Mouse (Mus musculus) thymus, postnatal 4 days (tissue): ENCODE measurements around the gene Ctbp2.

ENCODE experiments used
- DNase-seq: peaks from one replicate; pipeline ENCODE4 v3.0.0; 2021

The Ctbp2 gene

GRCm38 (mm10) chr7:133039556-133040255 lies 84.4 kb downstream of the Ctbp2 start:
- no peak for DNase-seq

- DNase-seq: no peak
Measured at GRCm38 (mm10) chr7:133037618-133038017, 86.5 kb downstream of the Ctbp2 start.

GRCm38 (mm10) chr7:133037217-133037616 lies 86.9 kb downstream of the Ctbp2 start:
- DNase-seq: no peak

GRCm38 (mm10) chr7:133035901-133036300 lies 88.3 kb downstream of the Ctbp2 start:
- no peak for DNase-seq

GRCm38 (mm10) chr7:133032589-133033203 lies 91.5 kb downstream of the Ctbp2 start:
- peak; percentile 44 for DNase-seq

GRCm38 (mm10) chr7:133029496-133030047 lies 94.6 kb downstream of the Ctbp2 start:
- no peak for DNase-seq

- no peak for DNase-seq
Measured at GRCm38 (mm10) chr7:133029004-133029403, 95.2 kb downstream of the Ctbp2 start.

GRCm38 (mm10) chr7:133027930-133028329 lies 96.2 kb downstream of the Ctbp2 start:
- no peak for DNase-seq

GRCm38 (mm10) chr7:133024694-133025093 lies 99.5 kb downstream of the Ctbp2 start:
- DNase-seq: no peak

- DNase-seq: no peak
Measured at GRCm38 (mm10) chr7:133019481-133020020, 104.6 kb downstream of the Ctbp2 start.

- no peak for DNase-seq
Measured at GRCm38 (mm10) chr7:133018961-133019360, 105.2 kb downstream of the Ctbp2 start.

- no peak for DNase-seq
Measured at GRCm38 (mm10) chr7:133015416-133016070, 108.6 kb downstream of the Ctbp2 start.

GRCm38 (mm10) chr7:133014631-133015030 lies 109.5 kb downstream of the Ctbp2 start:
- no peak for DNase-seq

- DNase-seq: no peak
Measured at GRCm38 (mm10) chr7:133013923-133014322, 110.2 kb downstream of the Ctbp2 start.

GRCm38 (mm10) chr7:133012637-133013366 lies 111.4 kb downstream of the Ctbp2 start:
- no peak for DNase-seq

- DNase-seq: no peak
Measured at GRCm38 (mm10) chr7:133011611-133012010, 112.5 kb downstream of the Ctbp2 start.

GRCm38 (mm10) chr7:133011191-133011590 lies 113.0 kb downstream of the Ctbp2 start:
- no peak for DNase-seq

- DNase-seq: no peak
Measured at GRCm38 (mm10) chr7:133010477-133010876, 113.7 kb downstream of the Ctbp2 start.

GRCm38 (mm10) chr7:133009676-133010075 lies 114.5 kb downstream of the Ctbp2 start:
- DNase-seq: no peak

- DNase-seq: no peak
Measured at GRCm38 (mm10) chr7:133008663-133009062, 115.5 kb downstream of the Ctbp2 start.

GRCm38 (mm10) chr7:133007343-133007742 lies 116.8 kb downstream of the Ctbp2 start:
- no peak for DNase-seq

GRCm38 (mm10) chr7:133005772-133006171 lies 118.4 kb downstream of the Ctbp2 start:
- no peak for DNase-seq

GRCm38 (mm10) chr7:133003421-133003820 lies 120.7 kb downstream of the Ctbp2 start:
- DNase-seq: peak; percentile 87
